Mouse (Mus musculus) midbrain, embryonic 14.5 days (tissue): Measurements from ENCODE around the gene Actr8. TPM values are rescaled to one million over a fixed set of nuclear protein-coding genes. Genes with fewer than 3 reads are reported as not detected.

Experiments
- ATAC-seq: fragments of 200-750 bp; cut with Nextera tagmentation; 2 replicates; pipeline ENCODE4 v1.8.0; 2017; ENCODE audit warnings: moderate number of reproducible peaks, moderate library complexity; ENCODE audit not compliant: low FRiP score, low TSS enrichment
- DNase-seq: peaks from one replicate; pipeline ENCODE4 v3.0.0-alpha.2; 2015
- H3K27ac ChIP-seq: fragments of 300-500 bp; sonication (generic); replicated peaks from 2 replicates; pipeline ENCODE4 v1.5.1; 2014; ENCODE audit warnings: mild to moderate bottlenecking, low read depth, low read length, moderate library complexity
- H3K27me3 ChIP-seq: fragments of 300-500 bp; sonication (generic); 2 replicates; pipeline ENCODE4 v1.6.1; 2014; ENCODE audit warnings: low read length, control low read depth, mixed read lengths; ENCODE audit not compliant: control insufficient read depth, insufficient read depth
- H3K36me3 ChIP-seq: fragments of 300-500 bp; sonication (generic); 2 replicates; pipeline ENCODE4 v1.6.1; 2014; ENCODE audit warnings: low read length, control low read depth; ENCODE audit not compliant: control insufficient read depth, insufficient read depth
- H3K4me1 ChIP-seq: fragments of 300-500 bp; sonication (generic); 2 replicates; pipeline ENCODE4 v1.6.1; 2014; ENCODE audit warnings: mild to moderate bottlenecking, antibody characterized with exemption, low read length, control low read depth; ENCODE audit not compliant: control insufficient read depth, insufficient read depth
- H3K4me2 ChIP-seq: fragments of 300-500 bp; sonication (generic); 2 replicates; pipeline ENCODE4 v1.6.1; 2014; ENCODE audit warnings: mild to moderate bottlenecking, low read length, moderate library complexity
- H3K4me3 ChIP-seq: fragments of 300-500 bp; sonication (generic); replicated peaks from 2 replicates; pipeline ENCODE4 v1.5.1; 2014; ENCODE audit warnings: low read depth, low read length
- H3K9ac ChIP-seq: fragments of 300-500 bp; sonication (generic); replicated peaks from 2 replicates; pipeline ENCODE4 v1.6.1; 2014; ENCODE audit warnings: mild to moderate bottlenecking, low read length, moderate library complexity
- H3K9me3 ChIP-seq: fragments of 300-500 bp; sonication (generic); 2 replicates; pipeline ENCODE4 v1.6.1; 2016; ENCODE audit warnings: low read length, control low read depth, mixed read lengths; ENCODE audit not compliant: control insufficient read depth
- WGBS: fragments of 180-500 bp; shearing (Covaris S2); extraction: QIAGEN DNeasy Blood & Tissue Kit; methylation state at CpG from one replicate; pipeline ENCODE4 v1.1.7; 2014; 5-methylcytosine and 5-hydroxymethylcytosine counted together
- polyA plus RNA-seq: library from polyadenylated mRNA; unstranded; fragments of >200 nt; fragmentation: Nextera tagmentation; extraction: Ambion mirVana; gene quantifications from 2 replicates; pipeline ENCODE4 v1.2.1, GENCODE M21; 2014

Gene Actr8
- polyA plus RNA-seq, 1 experiment from 2014 or later = 63.8 TPM

GRCm38 (mm10) chr14:30041836-30042235, 63.7 kb downstream of the Actr8 start:
- 84% methylated on average over 9 of the region's 9 CpGs for WGBS
- H3K4me2 ChIP-seq = no peak overlapping the region
- H3K4me3 ChIP-seq = no peak overlapping the region
- H3K9me3 ChIP-seq = no peaks in the 10 kb centered on the region
- 0 out of 2 replicates have a peak, but pooled peaks cover 3% of the 10 kb centered on the region for H3K36me3 ChIP-seq
- DNase-seq = no peak
- H3K9ac ChIP-seq = no peak overlapping the region
- no peak overlapping the region for H3K27ac ChIP-seq
- no peaks in the 10 kb centered on the region for H3K27me3 ChIP-seq
- ATAC-seq = no peak
- H3K4me1 ChIP-seq = no peaks in the 10 kb centered on the region

DNA sequence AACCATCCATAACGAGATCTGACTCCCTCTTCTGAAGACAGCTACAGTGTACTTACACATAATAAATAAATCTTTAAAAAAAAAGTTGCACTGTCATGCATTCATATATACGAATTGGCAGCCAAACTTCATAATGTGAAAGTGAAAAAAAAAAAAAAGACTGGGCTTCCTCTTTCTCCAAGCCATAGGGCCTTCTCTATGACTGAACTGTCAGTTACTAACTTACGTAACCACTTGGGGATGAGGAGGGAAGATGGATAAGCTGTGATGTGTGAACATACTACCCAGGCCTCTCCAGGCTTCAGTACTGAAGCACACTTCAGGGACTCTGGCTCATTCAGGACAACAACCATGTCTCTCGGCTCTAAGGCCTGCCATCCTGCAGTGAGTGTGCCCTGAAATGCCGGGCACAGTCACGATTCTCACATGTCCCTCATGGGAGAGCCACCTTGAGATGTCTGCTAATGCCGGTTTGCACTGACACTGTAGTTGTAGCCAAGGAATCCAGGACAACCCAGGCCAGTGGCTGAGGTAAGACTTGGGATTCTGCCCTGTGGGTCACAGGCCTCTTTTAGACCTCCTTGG, 65.3 kb downstream of the Actr8 start:
- H3K9ac ChIP-seq = no peak overlapping the region
- H3K27me3 ChIP-seq = no peaks in the 10 kb centered on the region
- H3K4me2 ChIP-seq = no peak overlapping the region
- H3K27ac ChIP-seq = no peak overlapping the region
- 0 out of 2 replicates have a peak, but pooled peaks cover 3% of the 10 kb centered on the region for H3K36me3 ChIP-seq
- no peaks in the 10 kb centered on the region for H3K9me3 ChIP-seq
- 87% methylated on average over 7 of the region's 7 CpGs for WGBS
- H3K4me3 ChIP-seq = no peak overlapping the region
- no peak for DNase-seq
- no peak for ATAC-seq
- no peaks in the 10 kb centered on the region for H3K4me1 ChIP-seq

GRCm38 (mm10) chr14:30045239-30045638, 67.1 kb downstream of the Actr8 start:
- Histone ChIP-seq H3K4me1 (no peaks in the 10 kb centered on the region), H3K4me3 (no peak overlapping the region), H3K9me3 (no peaks in the 10 kb centered on the region), H3K9ac (no peak overlapping the region), H3K27me3 (no peaks in the 10 kb centered on the region), H3K4me2 (no peak overlapping the region), H3K27ac (no peak overlapping the region), H3K36me3 (0 out of 2 replicates have a peak, but pooled peaks cover 3% of the 10 kb centered on the region)
- no peak for DNase-seq
- ATAC-seq = no peak
- 88% methylated on average over 10 of the region's 10 CpGs for WGBS

- no peaks in the 10 kb centered on the region for H3K9me3 ChIP-seq
- H3K4me1 ChIP-seq = no peaks in the 10 kb centered on the region
- no peak for ATAC-seq
- H3K36me3 ChIP-seq = 0 out of 2 replicates have a peak, but pooled peaks cover 3% of the 10 kb centered on the region
- no peaks in the 10 kb centered on the region for H3K27me3 ChIP-seq
- no peak for DNase-seq
- 83% methylated on average over 8 of the region's 8 CpGs for WGBS
- H3K4me3 ChIP-seq = no peak overlapping the region
- no peak overlapping the region for H3K4me2 ChIP-seq
- no peak overlapping the region for H3K27ac ChIP-seq
- no peak overlapping the region for H3K9ac ChIP-seq
Measured at GRCm38 (mm10) chr14:30045704-30046220, 67.6 kb downstream of the Actr8 start.

GRCm38 (mm10) chr14:30046976-30047375, 68.8 kb downstream of the Actr8 start:
- Histone ChIP-seq H3K27ac (no peak overlapping the region), H3K27me3 (no peaks in the 10 kb centered on the region), H3K9me3 (no peaks in the 10 kb centered on the region), H3K4me3 (no peak overlapping the region), H3K9ac (no peak overlapping the region), H3K36me3 (0 out of 2 replicates have a peak, but pooled peaks cover 6% of the 10 kb centered on the region), H3K4me2 (no peak overlapping the region), H3K4me1 (no peaks in the 10 kb centered on the region)
- WGBS = 91% methylated on average over 4 of the region's 4 CpGs
- DNase-seq = no peak
- ATAC-seq = no peak

GRCm38 (mm10) chr14:30048049-30048448, 69.9 kb downstream of the Actr8 start:
- ATAC-seq (no peak), DNase-seq (no peak)
- H3K9ac ChIP-seq = no peak overlapping the region
- 0 out of 2 replicates have a peak, but pooled peaks cover 4% of the 10 kb centered on the region for H3K36me3 ChIP-seq
- no peaks in the 10 kb centered on the region for H3K4me1 ChIP-seq
- WGBS = 87% methylated on average over 3 of the region's 3 CpGs
- H3K27me3 ChIP-seq = no peaks in the 10 kb centered on the region
- H3K4me2 ChIP-seq = no peak overlapping the region
- no peak overlapping the region for H3K27ac ChIP-seq
- H3K9me3 ChIP-seq = no peaks in the 10 kb centered on the region
- H3K4me3 ChIP-seq = no peak overlapping the region

DNA sequence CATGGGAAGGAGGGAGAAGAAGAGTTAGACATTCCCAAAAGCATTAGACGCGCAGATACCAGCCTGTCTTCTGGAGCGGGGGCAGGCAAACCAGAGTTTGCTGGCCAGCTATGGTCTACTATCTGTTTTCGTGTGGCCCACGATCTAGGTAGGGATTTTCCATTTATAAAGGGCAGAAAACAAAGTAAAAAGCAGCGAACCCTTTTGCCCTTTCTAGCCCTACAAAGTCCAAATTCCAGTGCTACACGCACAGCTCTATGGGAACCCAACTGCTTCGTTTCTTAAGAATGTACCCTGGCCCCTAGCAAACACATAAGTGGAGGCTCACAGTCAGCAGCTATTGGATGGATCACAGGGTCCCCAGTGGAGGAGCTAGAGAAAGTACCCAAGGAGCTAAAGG, 72.1 kb downstream of the Actr8 start:
- no peak for ATAC-seq
- Histone ChIP-seq H3K4me1 (no peaks in the 10 kb centered on the region), H3K9ac (no peak overlapping the region), H3K36me3 (0 out of 2 replicates have a peak, but pooled peaks cover 4% of the 10 kb centered on the region), H3K9me3 (no peaks in the 10 kb centered on the region), H3K27ac (no peak overlapping the region), H3K4me3 (no peak overlapping the region), H3K4me2 (no peak overlapping the region), H3K27me3 (no peaks in the 10 kb centered on the region)
- 83% methylated on average over 8 of the region's 8 CpGs for WGBS
- DNase-seq = no peak

- no peaks in the 10 kb centered on the region for H3K27me3 ChIP-seq
- 85% methylated on average over 7 of the region's 7 CpGs for WGBS
- DNase-seq (no peak), ATAC-seq (no peak)
- H3K4me2 ChIP-seq = no peak overlapping the region
- H3K4me1 ChIP-seq = no peaks in the 10 kb centered on the region
- H3K27ac ChIP-seq = no peak overlapping the region
- H3K9ac ChIP-seq = no peak overlapping the region
- 0 out of 2 replicates have a peak, but pooled peaks cover 4% of the 10 kb centered on the region for H3K36me3 ChIP-seq
- no peaks in the 10 kb centered on the region for H3K9me3 ChIP-seq
- no peak overlapping the region for H3K4me3 ChIP-seq
Measured at GRCm38 (mm10) chr14:30054922-30055321, 76.8 kb downstream of the Actr8 start.
